Comparison of ENCODE assay signal across 19 mouse cellular contexts in the genomic region with DNA sequence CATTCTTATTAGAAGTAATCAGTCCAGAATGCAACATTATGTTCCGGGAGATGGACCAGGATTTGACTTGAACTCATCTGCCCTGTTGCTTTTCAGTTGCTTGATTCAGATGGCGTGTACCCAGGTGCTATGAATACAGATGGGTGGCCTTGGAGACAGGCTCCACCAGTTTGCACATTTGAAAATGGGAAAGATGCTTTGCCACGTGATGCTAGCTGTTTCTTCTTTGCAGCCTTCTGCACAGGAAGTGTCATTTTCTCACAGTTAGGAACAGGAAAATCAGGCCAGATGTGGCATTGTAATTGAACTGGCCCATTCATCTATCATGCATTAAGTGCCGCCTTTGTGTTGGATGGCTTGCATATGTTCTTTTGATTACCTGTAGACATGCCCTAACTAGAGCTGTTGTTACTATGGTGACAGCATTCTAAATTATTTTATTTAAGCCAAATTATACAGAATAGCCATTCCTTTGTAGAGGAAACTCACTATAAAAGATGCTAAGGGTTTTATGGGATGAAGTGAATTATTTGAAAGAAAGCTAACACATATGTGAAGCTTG. TPM values are rescaled to one million over a fixed set of nuclear protein-coding genes. Genes with fewer than 3 reads are reported as not detected.
DNase-seq lines count a peak whose midpoint lies in the region; ATAC-seq and TF ChIP-seq lines count a peak whose summit lies in the region.
"Had no signal": no experiment of that assay in that cellular context is flagged by ENCODE, and none has a peak within 500 bp of the region (broad histone marks: within the 10 kb centered on the region; RNA-seq: fewer than 3 reads in every experiment).

No protein-coding gene starts in this region.

- TF ChIP-seq CTCF in lung, adult 2 months (IDR thresholded peaks at IDR 0.05; ENCODE audit: insufficient read depth, low read length) = no peak

- no peaks in the 10 kb centered on the region for H3K36me3 ChIP-seq in hindbrain, embryonic 16.5 days (ENCODE audit: control insufficient read depth, insufficient read depth, low read length)
- H3K36me3 ChIP-seq in hindbrain, embryonic 12.5 days = peaks cover 14% of the 10 kb centered on the region
- peaks cover 26% of the 10 kb centered on the region for H3K36me3 ChIP-seq in neural tube, embryonic 13.5 days
- peaks cover 9% of the 10 kb centered on the region for H3K36me3 ChIP-seq in neural tube, embryonic 15.5 days
- H3K36me3 ChIP-seq in forebrain, embryonic 15.5 days = peaks cover 6% of the 10 kb centered on the region
- H3K36me3 ChIP-seq in midbrain, embryonic 16.5 days (ENCODE audit: control insufficient read depth, insufficient read depth, low read length) = peaks cover 7% of the 10 kb centered on the region; the same call in 1 of the 2 replicates

- no peak overlapping the region for H3K4me3 ChIP-seq in hindbrain, embryonic 16.5 days (ENCODE audit: low read length)
- H3K4me3 ChIP-seq in hindbrain, embryonic 12.5 days = no peak overlapping the region
- no peak overlapping the region for H3K4me3 ChIP-seq in neural tube, embryonic 13.5 days
- H3K4me3 ChIP-seq in neural tube, embryonic 15.5 days (replicated peaks) = no peak overlapping the region
- H3K4me3 ChIP-seq in forebrain, embryonic 15.5 days = no peak overlapping the region
- no peak overlapping the region for H3K4me3 ChIP-seq in midbrain, embryonic 16.5 days (ENCODE audit: low read depth, low read length)
- no peak overlapping the region for H3K4me3 ChIP-seq in lung, adult 2 months (replicated peaks; ENCODE audit: extremely low read depth, low read depth, low read length)
- H3K4me3 ChIP-seq: embryonic facial prominence, embryonic 12.5 days; gastrocnemius, adult 2 months; megakaryocyte, embryonic 14.5 days; myocyte had no signal

- no peaks in the 10 kb centered on the region for H3K27me3 ChIP-seq in hindbrain, embryonic 16.5 days (replicated peaks; ENCODE audit: control insufficient read depth, insufficient read depth, low read length)
- no peaks in the 10 kb centered on the region for H3K27me3 ChIP-seq in hindbrain, embryonic 12.5 days
- no peaks in the 10 kb centered on the region for H3K27me3 ChIP-seq in neural tube, embryonic 13.5 days
- no peaks in the 10 kb centered on the region for H3K27me3 ChIP-seq in neural tube, embryonic 15.5 days (replicated peaks)
- H3K27me3 ChIP-seq in forebrain, embryonic 15.5 days = no peaks in the 10 kb centered on the region
- H3K27me3 ChIP-seq in midbrain, embryonic 16.5 days (ENCODE audit: control insufficient read depth, insufficient read depth, low read depth, low read length) = no peaks in the 10 kb centered on the region
- H3K27me3 ChIP-seq: embryonic facial prominence, embryonic 12.5 days; megakaryocyte, embryonic 14.5 days had no signal

- no peak overlapping the region for H3K27ac ChIP-seq in hindbrain, embryonic 16.5 days (ENCODE audit: low read depth, low read length)
- H3K27ac ChIP-seq in hindbrain, embryonic 12.5 days = no peak overlapping the region
- no peak overlapping the region for H3K27ac ChIP-seq in neural tube, embryonic 13.5 days (replicated peaks)
- H3K27ac ChIP-seq in neural tube, embryonic 15.5 days (replicated peaks) = no peak overlapping the region; the same call in 1 of the 2 replicates
- peak overlapping the region; percentile 72 for H3K27ac ChIP-seq in forebrain, embryonic 15.5 days (replicated peaks)
- peak overlapping the region; percentile 38; the same call in 1 of the 2 replicates for H3K27ac ChIP-seq in midbrain, embryonic 16.5 days (ENCODE audit: low read length)
- H3K27ac ChIP-seq: embryonic facial prominence, embryonic 12.5 days; gastrocnemius, adult 2 months; liver, embryonic 14.5 days; stomach, postnatal 0 days had no signal

- H3K9me3 ChIP-seq in hindbrain, embryonic 16.5 days (ENCODE audit: control insufficient read depth, low read length) = no peaks in the 10 kb centered on the region
- H3K9me3 ChIP-seq in hindbrain, embryonic 12.5 days (replicated peaks) = no peaks in the 10 kb centered on the region
- no peaks in the 10 kb centered on the region for H3K9me3 ChIP-seq in neural tube, embryonic 13.5 days
- no peaks in the 10 kb centered on the region for H3K9me3 ChIP-seq in neural tube, embryonic 15.5 days (replicated peaks)
- no peaks in the 10 kb centered on the region for H3K9me3 ChIP-seq in forebrain, embryonic 15.5 days
- no peaks in the 10 kb centered on the region for H3K9me3 ChIP-seq in midbrain, embryonic 16.5 days (replicated peaks; ENCODE audit: control insufficient read depth, low read length, poor library complexity, severe bottlenecking)
- H3K9me3 ChIP-seq: embryonic facial prominence, embryonic 12.5 days; megakaryocyte, embryonic 14.5 days had no signal

- H3K4me1 ChIP-seq in hindbrain, embryonic 16.5 days (ENCODE audit: control insufficient read depth, insufficient read depth, low read depth, low read length) = peaks cover 4% of the 10 kb centered on the region
- H3K4me1 ChIP-seq in hindbrain, embryonic 12.5 days = peaks cover 22% of the 10 kb centered on the region
- peaks cover 29% of the 10 kb centered on the region for H3K4me1 ChIP-seq in neural tube, embryonic 13.5 days (replicated peaks)
- H3K4me1 ChIP-seq in neural tube, embryonic 15.5 days = peaks cover 9% of the 10 kb centered on the region
- peaks cover 16% of the 10 kb centered on the region for H3K4me1 ChIP-seq in forebrain, embryonic 15.5 days
- H3K4me1 ChIP-seq in midbrain, embryonic 16.5 days (ENCODE audit: control insufficient read depth, insufficient read depth, low read length) = peaks cover 9% of the 10 kb centered on the region
- peaks cover 11% of the 10 kb centered on the region for H3K4me1 ChIP-seq in lung, adult 2 months (ENCODE audit: control insufficient read depth, insufficient read depth, low read length)

- peak; percentile 53 for ATAC-seq in hindbrain, embryonic 16.5 days
- ATAC-seq in hindbrain, embryonic 12.5 days (ENCODE audit: low FRiP score) = no peak
- ATAC-seq in neural tube, embryonic 13.5 days (ENCODE audit: low read depth) = 0 out of 2 replicates have a peak, but pooled peaks have one; percentile 23
- ATAC-seq in neural tube, embryonic 15.5 days (ENCODE audit: low FRiP score) = no peak
- 0 out of 2 replicates have a peak, but pooled peaks have one; percentile 35 for ATAC-seq in forebrain, embryonic 15.5 days (replicated peaks)
- ATAC-seq in midbrain, embryonic 16.5 days = peak; percentile 44
- ATAC-seq: lung, postnatal 0 days had no signal

- no peak overlapping the region for H3K9ac ChIP-seq in hindbrain, embryonic 16.5 days (ENCODE audit: low read depth, low read length)
- no peak overlapping the region for H3K9ac ChIP-seq in hindbrain, embryonic 12.5 days
- no peak overlapping the region for H3K9ac ChIP-seq in neural tube, embryonic 13.5 days
- no peak overlapping the region for H3K9ac ChIP-seq in neural tube, embryonic 15.5 days (replicated peaks)
- no peak overlapping the region for H3K9ac ChIP-seq in forebrain, embryonic 15.5 days (replicated peaks)
- H3K9ac ChIP-seq in midbrain, embryonic 16.5 days (ENCODE audit: low read depth, low read length) = no peak overlapping the region
- H3K9ac ChIP-seq: embryonic facial prominence, embryonic 12.5 days; liver, embryonic 14.5 days had no signal

- no peak for DNase-seq in lung, adult 2 months
- DNase-seq: adrenal gland, postnatal 36 days; cerebellum, adult 9-10 months; gastrocnemius, adult 2 months; heart, adult 11 months; kidney, adult 2 months; kidney, postnatal 25 days had no signal

- TF ChIP-seq POLR2A in lung, adult 2 months (IDR thresholded peaks at IDR 0.05; ENCODE audit: borderline replicate concordance, extremely low read depth, low read depth, low read length) = no peak

- 52% methylated on average over 4 of the region's 4 CpGs for WGBS in hindbrain, embryonic 16.5 days
- WGBS in hindbrain, embryonic 12.5 days = 54% methylated on average over 4 of the region's 4 CpGs
- 59% methylated on average over 4 of the region's 4 CpGs for WGBS in neural tube, embryonic 13.5 days
- 56% methylated on average over 4 of the region's 4 CpGs for WGBS in neural tube, embryonic 15.5 days
- WGBS in forebrain, embryonic 15.5 days = 44% methylated on average over 4 of the region's 4 CpGs
- 55% methylated on average over 4 of the region's 4 CpGs for WGBS in midbrain, embryonic 16.5 days
- WGBS in lung, adult 2 months = 70% methylated on average over 4 of the region's 4 CpGs

- no peak overlapping the region for H3K4me2 ChIP-seq in hindbrain, embryonic 16.5 days (ENCODE audit: low read length)
- H3K4me2 ChIP-seq in hindbrain, embryonic 12.5 days (replicated peaks) = no peak overlapping the region
- no peak overlapping the region for H3K4me2 ChIP-seq in neural tube, embryonic 13.5 days
- no peak overlapping the region for H3K4me2 ChIP-seq in neural tube, embryonic 15.5 days
- no peak overlapping the region for H3K4me2 ChIP-seq in forebrain, embryonic 15.5 days (replicated peaks)
- no peak overlapping the region for H3K4me2 ChIP-seq in midbrain, embryonic 16.5 days (ENCODE audit: low read length)
- H3K4me2 ChIP-seq: embryonic facial prominence, embryonic 12.5 days had no signal

RNA-seq across cellular contexts. Expression of gene Parp11, which starts 20.2 kb away (rescaled TPM):
- polyA plus RNA-seq in hindbrain, embryonic 16.5 days (2015; fragmentation: Nextera tagmentation; extraction: Ambion mirVana) = 69.2 and 80.6 TPM in 2 replicates
- polyA plus RNA-seq in hindbrain, embryonic 12.5 days (2016; fragmentation: Nextera tagmentation; extraction: Ambion mirVana) = 58.8 and 64.7 TPM in 2 replicates
- polyA plus RNA-seq in neural tube, embryonic 13.5 days (2015; fragmentation: Nextera tagmentation; extraction: Ambion mirVana) = 68.7 and 72.9 TPM in 2 replicates
- 65.1 and 72.6 TPM in 2 replicates for polyA plus RNA-seq in neural tube, embryonic 15.5 days (2015; fragmentation: Nextera tagmentation; extraction: Ambion mirVana)
- polyA plus RNA-seq in forebrain, embryonic 15.5 days (2015; fragmentation: Nextera tagmentation; extraction: Ambion mirVana) = 80.1 and 82.1 TPM in 2 replicates
- polyA plus RNA-seq in midbrain, embryonic 16.5 days (2015; fragmentation: Nextera tagmentation; extraction: Ambion mirVana) = 90.5 and 100 TPM in 2 replicates
- 6.5 and 10.2 TPM in 2 replicates for polyA plus RNA-seq in lung, adult 2 months (2012; rRNA removed)

Comparison
In these comparisons a context has a peak if more than half of its experiments do, and no peak if none do; other contexts are left out.
1. ATAC-seq: peak in hindbrain, embryonic 16.5 days (single experiment), neural tube, embryonic 13.5 days (single experiment), forebrain, embryonic 15.5 days (single experiment) and midbrain, embryonic 16.5 days (single experiment); none in hindbrain, embryonic 12.5 days (single experiment) and neural tube, embryonic 15.5 days (single experiment).
2. H3K27ac ChIP-seq: peak in forebrain, embryonic 15.5 days (single experiment) and midbrain, embryonic 16.5 days (single experiment); none in hindbrain, embryonic 16.5 days (single experiment), hindbrain, embryonic 12.5 days (single experiment), neural tube, embryonic 13.5 days (single experiment) and neural tube, embryonic 15.5 days (single experiment).